Mouse (Mus musculus) cortical plate, adult 2 months (tissue): ENCODE data around the gene Vmn1r237.

Source experiments
- CTCF ChIP-seq: fragments of 200-500 bp; IDR thresholded peaks from 2 replicates; pipeline ENCODE4 v1.5.1; 2011; ENCODE audit warnings: mild to moderate bottlenecking, control low read depth, low read length; ENCODE audit not compliant: insufficient read depth; ENCODE audit errors: extremely low read depth
- POLR2A ChIP-seq: fragments of 200-500 bp; IDR thresholded peaks from 2 replicates; pipeline ENCODE4 v1.6.1; 2011; ENCODE audit warnings: mild to moderate bottlenecking, low read length, control low read depth; ENCODE audit not compliant: insufficient read depth; ENCODE audit errors: extremely low read depth

DNA sequence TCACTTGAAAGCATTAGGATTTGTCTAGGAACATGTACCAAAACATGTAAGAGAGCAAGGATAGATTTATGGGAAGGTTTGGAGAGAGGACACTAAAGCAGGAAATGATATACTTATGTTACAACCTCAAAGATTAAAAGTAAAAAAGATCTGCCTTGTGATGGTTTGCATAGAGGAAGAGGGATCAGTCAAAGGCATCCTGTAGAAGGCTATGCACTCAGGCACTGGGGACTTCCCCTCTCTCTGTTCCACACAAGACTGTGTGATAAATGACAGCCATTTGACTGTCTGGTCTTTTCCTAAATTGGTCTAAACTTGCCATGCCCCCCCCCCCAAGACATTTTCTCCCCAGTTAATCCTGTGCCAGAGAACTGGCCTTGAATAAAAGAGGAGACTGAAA, 27.3 kb upstream of the Vmn1r237 start:
- TF ChIP-seq POLR2A = no peak
- no peak for TF ChIP-seq CTCF
